Mouse (Mus musculus) gastrocnemius, postnatal 36 days (tissue): ENCODE results near the gene Kmt2b. TPM values are rescaled to one million over a fixed set of nuclear protein-coding genes. Genes with fewer than 3 reads are reported as not detected.
A peak's percentile ranks its signal among the peaks of the same experiment; 100 is the strongest.

Experiments
- DNase-seq, 2 experiments: peaks; one replicate each; pipeline ENCODE4 v3.0.0; 2022
- intact Hi-C: fragments of 180-260 bp; cut with DNase I; formaldehyde crosslinking; loops from one replicate; pipeline ENCODE4 v1.15.1; 2025
- total RNA-seq, 2 experiments: library from RNA; stranded (reverse); gene quantifications; 2 replicates each; pipeline ENCODE4 v1.2.3; 2021

The Kmt2b gene
- total RNA-seq, 2 experiments from 2014 or later, result 13.4 to 16.0 TPM

GRCm38 (mm10) chr7:30604424-30604823, 15.9 kb upstream of the Kmt2b start:
- intact Hi-C loops, result no loop called here
- DNase-seq, result no peak

DNA sequence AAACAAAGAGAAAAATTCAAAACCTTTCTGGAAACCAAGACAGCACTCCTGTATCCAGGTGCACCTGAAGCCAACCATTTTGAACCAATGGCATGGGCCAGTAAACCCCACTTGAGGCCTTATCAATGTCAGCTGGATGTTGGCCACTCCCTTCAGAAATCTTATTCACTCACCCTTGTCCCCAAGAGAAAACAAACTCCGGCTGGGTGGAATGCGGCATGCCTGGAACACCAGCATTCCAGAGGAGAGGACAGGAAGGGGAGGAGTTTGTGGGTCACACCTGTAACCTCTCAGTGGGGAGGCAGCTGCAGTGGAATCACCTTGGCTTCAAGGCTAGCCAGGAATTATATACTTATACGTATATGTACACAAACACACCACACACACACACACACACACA, 14.1 kb upstream of the Kmt2b start:
- intact Hi-C loops, result no loop called here
- DNase-seq, result no peak

GRCm38 (mm10) chr7:30600651-30601050, 12.1 kb upstream of the Kmt2b start:
- intact Hi-C loops, result no loop called here

GRCm38 (mm10) chr7:30599933-30600353, 11.4 kb upstream of the Kmt2b start:
- intact Hi-C loops, result no loop called here
- peak; percentile 61 to 64 for DNase-seq

More at GRCm38 (mm10) chr7:30600651-30601050, 12.1 kb upstream of the Kmt2b start:
- no peak for DNase-seq

- no peak for DNase-seq
- intact Hi-C loops, result no loop called here
These were observed 10.3 kb upstream of the Kmt2b start, which contains the start of gene Zbtb32 for GRCm38 (mm10) chr7:30598786-30599185. Zbtb32 (minus strand) TSS chr7:30598909.

DNA sequence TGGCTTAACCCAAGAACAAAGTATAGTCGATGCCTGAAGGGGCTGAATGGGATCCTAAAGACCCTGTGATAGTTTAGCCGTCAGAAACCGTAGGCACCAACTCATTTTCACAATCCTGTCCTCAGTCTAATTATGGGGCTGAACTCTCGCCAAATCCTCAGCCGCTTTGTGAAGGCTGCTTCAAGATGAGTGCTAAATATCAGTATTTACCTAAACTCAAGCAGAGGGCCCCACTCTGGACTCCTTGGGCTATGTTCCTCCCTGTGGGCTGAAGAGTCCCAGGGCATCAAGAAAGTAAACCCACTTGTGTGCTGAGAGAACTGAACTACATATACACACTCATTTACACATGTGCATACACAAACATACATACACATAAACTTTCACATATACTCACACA, 8.3 kb upstream of the Kmt2b start:
- intact Hi-C loops, result no loop called here

DNA sequence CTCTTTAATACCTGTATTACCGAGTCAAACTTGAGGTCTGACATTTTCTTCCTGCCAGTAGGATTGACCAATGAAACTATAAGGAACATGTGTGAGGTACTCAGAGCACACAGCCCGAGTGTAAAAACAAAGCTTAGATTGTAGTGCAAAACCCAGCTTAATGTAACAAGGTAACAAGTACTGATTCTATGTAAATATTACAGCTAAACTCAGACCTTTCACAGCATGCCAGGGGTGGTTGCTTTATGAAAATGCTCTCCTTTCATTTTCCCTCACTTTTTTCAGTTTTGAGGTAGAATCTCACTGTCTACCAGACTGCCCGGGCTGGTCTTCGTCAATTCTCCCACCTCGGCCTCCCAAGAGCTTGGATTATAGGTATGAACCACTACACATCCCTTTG, 7.6 kb upstream of the Kmt2b start:
- no peak for DNase-seq
- intact Hi-C loops, result no loop called here

More for the DNA sequence above, 8.3 kb upstream of the Kmt2b start:
- DNase-seq, result no peak

DNA sequence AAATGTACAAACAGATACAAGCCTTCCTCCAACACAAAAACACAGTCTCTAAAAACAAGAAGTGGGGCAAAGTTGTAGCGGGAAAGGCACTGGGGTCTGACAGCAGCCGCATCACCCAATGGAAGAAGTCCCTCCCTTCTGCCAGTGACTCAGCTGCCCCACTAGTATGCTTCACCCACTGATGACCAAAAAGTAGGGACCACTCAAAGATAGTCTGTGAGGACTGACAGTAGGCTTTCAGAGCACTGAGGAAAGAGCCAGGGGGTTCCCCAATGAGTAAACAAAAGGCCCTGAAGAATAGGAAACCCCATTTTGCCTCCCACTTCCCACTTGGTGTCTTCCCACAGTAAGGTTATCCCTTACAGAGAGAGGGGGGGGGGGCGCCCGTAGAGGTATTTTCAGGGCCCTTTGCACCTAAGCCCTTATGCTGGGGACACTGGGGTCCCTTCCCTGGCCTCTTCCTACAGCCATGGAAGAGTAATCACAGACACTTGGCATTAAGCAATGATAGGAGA, 6.0 kb upstream of the Kmt2b start:
- DNase-seq, result no peak
- intact Hi-C loops, result loop anchor here (5.0 kb wide), 1 partner anchor 268 kb away; the partner anchor contains the start of gene Ffar1

DNA sequence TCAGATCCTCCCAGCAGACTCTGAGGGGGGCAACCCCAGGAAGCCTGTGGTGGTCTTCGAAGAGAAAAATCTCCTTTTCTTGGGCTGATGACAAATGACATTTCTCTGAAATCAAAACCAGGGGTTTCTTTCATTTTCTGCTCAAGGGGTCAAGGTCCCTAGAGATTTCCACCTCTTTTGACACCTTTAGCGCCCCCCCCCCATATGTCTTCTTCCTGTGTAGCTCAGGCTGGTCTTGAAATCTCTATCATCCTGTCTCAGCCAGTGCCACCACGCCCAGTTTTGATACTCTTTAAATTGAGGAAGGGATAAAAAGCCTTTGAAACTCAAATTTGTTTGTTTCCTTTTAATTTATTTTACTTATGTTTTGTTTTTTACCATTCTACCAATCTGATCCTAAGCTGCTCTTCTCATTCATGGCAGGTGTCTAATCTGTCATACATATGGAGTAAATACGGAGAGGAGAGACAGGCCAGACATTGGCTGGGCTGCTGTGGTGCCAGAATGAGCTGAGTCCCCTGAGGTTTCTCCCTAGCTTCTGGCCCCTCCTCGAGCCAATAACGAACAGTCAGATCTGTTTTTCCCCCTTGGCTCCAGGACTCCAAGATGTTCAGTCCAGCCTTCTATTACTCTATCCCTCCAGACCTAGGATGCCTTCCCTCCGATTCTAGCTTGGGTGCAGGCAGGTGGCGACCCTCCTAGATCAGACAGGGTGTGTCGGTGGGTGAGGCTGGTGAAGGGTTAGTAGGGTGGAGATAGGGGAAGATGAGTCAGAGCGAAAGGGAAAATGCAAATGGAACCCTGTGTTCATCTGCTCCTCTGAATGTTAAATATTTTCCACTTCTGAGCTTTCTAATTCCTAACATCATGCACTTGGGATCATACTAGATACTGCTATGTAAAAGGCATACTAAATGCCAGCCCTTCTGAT, 5.3 kb upstream of the Kmt2b start:
- intact Hi-C loops, result loop anchor here (5.0 kb wide), 1 partner anchor 268 kb away; the partner anchor contains the start of gene Ffar1
- DNase-seq, result no peak

DNA sequence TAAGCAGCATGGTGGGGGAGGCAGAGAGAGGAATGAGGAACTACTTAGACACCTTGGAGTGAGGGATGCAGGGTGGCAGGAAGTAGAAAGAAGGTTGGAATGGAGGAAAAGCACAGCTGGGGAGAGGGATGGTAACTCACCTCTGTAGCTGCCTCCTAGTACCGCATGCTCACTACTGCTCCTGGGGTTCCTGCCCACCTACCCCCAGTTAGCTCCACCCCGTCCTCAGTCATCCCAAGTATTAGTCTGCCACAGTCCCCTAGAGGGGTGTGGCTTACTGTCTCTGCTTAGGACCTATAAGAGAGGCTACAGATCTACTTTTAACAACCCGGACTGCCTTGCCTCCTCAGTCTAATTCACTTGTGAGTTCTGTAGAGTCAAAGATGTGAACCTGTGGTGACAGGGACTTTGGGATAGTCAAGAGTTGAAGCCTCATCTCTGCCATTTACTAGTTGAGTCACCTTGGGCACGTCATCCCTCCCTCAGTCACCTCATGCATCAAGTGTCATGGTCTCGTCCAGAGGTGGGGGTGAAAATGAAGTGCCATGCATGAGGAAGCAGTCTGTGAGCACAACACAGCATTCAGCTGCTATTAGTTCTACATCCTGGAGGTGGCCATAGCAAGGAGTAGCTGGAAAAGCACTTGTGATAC, 4.4 kb upstream of the Kmt2b start:
- intact Hi-C loops, result loop anchor here (5.0 kb wide), 1 partner anchor 269 kb away; the partner anchor contains the start of gene Ffar1
- DNase-seq, result no peak

DNA sequence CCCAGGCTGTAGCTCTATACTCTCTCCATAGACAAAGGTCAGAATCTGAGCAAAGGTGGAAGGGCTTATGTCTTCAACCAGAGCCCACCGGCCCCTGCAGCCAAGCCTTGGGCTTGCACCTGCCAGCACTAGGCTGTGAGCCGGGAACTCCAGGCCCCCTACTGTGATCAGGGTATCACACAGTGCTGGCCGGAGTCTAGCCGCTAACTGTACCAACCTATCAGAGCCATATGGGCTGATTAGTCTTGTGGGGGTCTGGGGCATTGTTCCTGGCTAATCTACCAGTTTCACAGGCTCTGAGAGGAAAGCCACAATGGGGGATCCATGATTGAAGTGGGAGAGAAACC, 3.1 kb upstream of the Kmt2b start:
- intact Hi-C loops, result loop anchor here (2.0 to 5.0 kb wide), 2 partner anchors 19 to 271 kb away; partner anchors contain the start of gene Ffar1
- DNase-seq, result no peak

DNA sequence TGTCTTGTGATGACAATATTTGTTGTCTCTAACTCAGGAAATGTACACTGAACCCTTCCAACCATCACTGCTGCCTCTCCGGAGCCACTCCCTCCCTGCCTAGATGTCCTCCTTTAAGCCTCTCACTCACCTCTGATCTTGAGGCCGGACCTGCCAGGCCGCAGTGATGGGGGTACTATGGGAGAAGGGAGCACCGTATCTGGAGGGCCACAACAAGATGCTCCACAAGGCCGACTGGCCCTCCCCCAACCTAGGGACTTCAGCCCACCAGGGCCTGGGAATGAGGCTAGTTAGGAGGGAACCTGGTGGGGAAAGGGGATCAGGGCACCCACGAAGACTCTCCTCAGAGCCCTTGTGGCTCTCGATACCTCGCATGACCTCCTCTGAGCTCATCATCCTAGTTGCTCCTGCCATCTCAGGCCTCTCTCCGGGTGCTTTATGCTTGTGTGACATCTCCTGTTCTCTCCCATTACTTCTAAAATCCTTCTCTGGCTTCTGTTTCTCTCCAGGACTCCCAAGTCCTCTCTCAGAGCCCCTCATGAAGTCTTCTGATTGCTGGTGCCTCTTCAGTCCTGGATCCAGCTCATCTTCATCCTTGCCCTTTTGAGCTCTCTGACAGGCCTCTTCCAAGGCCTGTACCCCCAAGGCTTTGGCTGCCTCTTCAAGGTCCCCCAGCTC, 2.5 kb upstream of the Kmt2b start:
- no peak for DNase-seq
- intact Hi-C loops, result loop anchor here (2.0 to 5.0 kb wide), 2 partner anchors 20 to 271 kb away; partner anchors contain the start of gene Ffar1

DNA sequence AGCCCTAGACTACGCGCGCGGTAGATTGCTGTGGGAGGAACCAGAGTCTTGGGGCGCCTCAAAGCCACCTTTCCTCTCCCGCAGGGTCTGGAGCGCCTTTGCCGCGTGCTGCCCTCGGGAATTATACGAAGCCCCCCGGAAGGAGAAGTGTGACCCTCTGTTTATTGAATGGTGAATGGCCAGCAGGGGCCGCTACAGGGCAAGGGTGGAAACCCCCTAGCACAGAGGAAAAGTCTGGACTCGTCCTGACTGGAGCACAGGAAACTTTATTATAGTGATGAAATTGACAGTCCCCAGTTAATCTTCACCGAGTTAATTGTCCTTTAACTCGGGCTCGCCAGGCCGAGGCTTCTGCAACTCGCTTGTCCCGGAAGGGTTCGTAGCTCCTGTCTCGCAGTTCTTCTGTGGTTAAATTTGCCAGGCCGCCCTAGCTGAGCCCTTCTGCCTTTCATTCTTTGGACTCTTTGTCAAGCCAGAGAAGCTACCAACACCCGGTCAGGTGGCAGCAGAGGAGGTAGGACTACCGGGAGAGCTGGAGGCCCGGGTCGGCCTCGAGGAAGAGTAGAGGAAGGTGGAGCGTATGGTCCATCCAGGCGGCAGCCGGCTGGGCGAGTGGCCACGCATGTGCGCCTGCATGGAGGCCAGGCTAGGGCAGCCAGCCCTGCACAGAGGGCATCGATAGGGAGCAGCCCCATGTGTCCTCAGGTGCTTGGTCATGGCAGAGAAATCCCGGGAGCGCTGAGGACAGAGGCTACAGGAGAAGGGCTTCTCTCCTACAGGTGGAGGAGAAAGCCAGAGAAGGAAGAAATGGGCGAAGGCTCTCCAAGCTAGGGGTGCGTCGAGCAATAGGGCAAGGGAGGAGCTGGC, 1.1 kb upstream of the Kmt2b start:
- DNase-seq, result peak; percentile 76 to 84
- intact Hi-C loops, result loop anchor here (1.0 to 5.0 kb wide), 3 partner anchors 21 to 273 kb away; partner anchors contain the start of gene Ffar1

GRCm38 (mm10) chr7:30587842-30588667, 471 bp downstream of the Kmt2b start:
- intact Hi-C loops, result no loop called here
- DNase-seq, result peak; percentile 32 to 65

GRCm38 (mm10) chr7:30586455-30587020, 2.0 kb downstream of the Kmt2b start:
- no peak for DNase-seq
- intact Hi-C loops, result no loop called here

- intact Hi-C loops, result no loop called here
- DNase-seq, result no peak
These were observed 3.4 kb downstream of the Kmt2b start for GRCm38 (mm10) chr7:30585170-30585569.

- intact Hi-C loops, result no loop called here
These were observed 4.2 kb downstream of the Kmt2b start for GRCm38 (mm10) chr7:30584339-30584738.

GRCm38 (mm10) chr7:30581547-30581946, 7.0 kb downstream of the Kmt2b start:
- DNase-seq, result no peak
- intact Hi-C loops, result no loop called here

More at GRCm38 (mm10) chr7:30584339-30584738, 4.2 kb downstream of the Kmt2b start:
- no peak for DNase-seq
